Mouse (Mus musculus) kidney, embryonic 14.5 days (tissue): ENCODE measurements at regions not wholly inside any gene's neighbourhood (a gene's known extent, or its start where the extent isn't known, plus 50 kb on each side); places are given as distances from the start of the nearest gene placed in this dataset.

Experiments used
- ATAC-seq: fragments of 200-750 bp; cut with Nextera tagmentation; 2 replicates; pipeline ENCODE4 v1.8.0; 2017; ENCODE audit warnings: moderate number of reproducible peaks, mild to moderate bottlenecking, moderate TSS enrichment, moderate library complexity; ENCODE audit not compliant: low FRiP score, low TSS enrichment
- H3K27ac ChIP-seq: fragments of 300-500 bp; sonication (generic); 2 replicates; pipeline ENCODE4 v1.5.1; 2014; ENCODE audit warnings: low read depth, mild to moderate bottlenecking, low read length, moderate library complexity, mixed read lengths
- H3K27me3 ChIP-seq: fragments of 300-500 bp; sonication (generic); 2 replicates; pipeline ENCODE4 v1.6.1; 2014; ENCODE audit warnings: mild to moderate bottlenecking, low read length; ENCODE audit not compliant: control insufficient read depth, insufficient read depth
- H3K36me3 ChIP-seq: fragments of 300-500 bp; sonication (generic); 2 replicates; pipeline ENCODE4 v1.6.1; 2014; ENCODE audit warnings: low read length, mixed read lengths; ENCODE audit not compliant: control insufficient read depth, insufficient read depth
- H3K4me1 ChIP-seq: fragments of 300-500 bp; sonication (generic); 2 replicates; pipeline ENCODE4 v1.6.1; 2014; ENCODE audit warnings: low read length, mixed read lengths; ENCODE audit not compliant: control insufficient read depth, insufficient read depth
- H3K4me2 ChIP-seq: fragments of 300-500 bp; sonication (generic); replicated peaks from 2 replicates; pipeline ENCODE4 v1.6.1; 2014; ENCODE audit warnings: low read depth, mild to moderate bottlenecking, low read length
- H3K4me3 ChIP-seq: fragments of 300-500 bp; sonication (generic); 2 replicates; pipeline ENCODE4 v1.5.1; 2014; ENCODE audit warnings: mild to moderate bottlenecking, low read length
- H3K9ac ChIP-seq: fragments of 300-500 bp; sonication (generic); 2 replicates; pipeline ENCODE4 v1.6.1; 2014; ENCODE audit warnings: low read depth, mild to moderate bottlenecking, low read length, moderate library complexity
- H3K9me3 ChIP-seq: fragments of 300-500 bp; sonication (generic); 2 replicates; pipeline ENCODE4 v1.6.1; 2016; ENCODE audit warnings: low read length; ENCODE audit not compliant: control insufficient read depth
- WGBS: fragments of 180-500 bp; shearing (Covaris S2); extraction: QIAGEN DNeasy Blood & Tissue Kit; methylation state at CpG from one replicate; pipeline ENCODE4 v1.1.7; 2014; 5-methylcytosine and 5-hydroxymethylcytosine counted together

DNA sequence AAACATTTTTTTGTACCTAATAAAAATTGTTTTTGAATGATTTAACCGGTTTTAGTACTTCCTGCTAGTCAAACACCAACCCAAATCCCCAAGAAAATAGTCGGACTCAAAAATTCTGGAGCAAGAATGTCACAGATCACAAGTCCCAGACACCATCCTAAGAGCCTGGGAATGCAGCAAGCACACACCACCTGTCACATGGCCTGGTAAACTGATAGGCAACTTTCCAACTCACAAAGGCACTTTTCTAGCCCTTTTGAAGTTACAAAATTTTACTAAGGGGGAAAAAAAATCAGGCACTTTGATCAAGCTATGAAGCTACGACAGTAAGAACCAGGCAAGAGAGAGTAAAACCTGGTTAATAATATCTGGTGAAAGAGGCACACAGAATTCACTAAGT lies 70.7 kb upstream of the Tln2 start:
- ATAC-seq = no peak
- no peaks in the 10 kb centered on the region; the same call in none of the 2 replicates for H3K27me3 ChIP-seq
- H3K27ac ChIP-seq = no peak overlapping the region
- no peak overlapping the region for H3K9ac ChIP-seq
- H3K4me2 ChIP-seq = no peak overlapping the region
- WGBS = 69% methylated on average over 3 of the region's 3 CpGs
- peaks cover 3% of the 10 kb centered on the region; the same call in 1 of the 2 replicates for H3K4me1 ChIP-seq
- no peaks in the 10 kb centered on the region for H3K9me3 ChIP-seq
- H3K4me3 ChIP-seq = no peak overlapping the region
- no peaks in the 10 kb centered on the region for H3K36me3 ChIP-seq

DNA sequence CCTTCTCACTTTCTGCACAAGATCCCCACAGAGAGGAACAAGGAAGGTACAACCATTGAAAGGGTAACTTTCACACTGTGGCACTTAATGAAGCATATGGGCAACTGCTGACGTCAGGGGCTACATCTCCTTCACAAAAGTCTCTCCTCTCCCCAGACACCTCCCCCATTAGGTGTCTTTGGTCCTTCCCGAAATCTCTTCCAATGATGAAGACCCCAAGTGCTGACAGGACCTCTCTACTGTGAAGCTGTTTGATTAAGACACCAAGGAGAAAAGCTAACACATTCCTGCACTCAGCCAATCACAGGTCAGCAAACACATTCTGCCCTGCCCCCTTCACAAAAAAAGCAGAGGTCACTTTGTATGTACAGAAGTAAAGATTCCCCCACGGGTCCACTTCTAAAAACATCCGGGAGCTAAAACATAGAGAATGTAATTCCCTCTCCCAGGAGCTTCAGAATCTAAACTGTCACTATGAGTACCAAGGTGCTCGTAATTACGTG lies 72.3 kb upstream of the Tln2 start:
- H3K27ac ChIP-seq = no peak overlapping the region
- no peak for ATAC-seq
- no peak overlapping the region for H3K9ac ChIP-seq
- peaks cover 3% of the 10 kb centered on the region; the same call in 1 of the 2 replicates for H3K4me1 ChIP-seq
- no peaks in the 10 kb centered on the region for H3K36me3 ChIP-seq
- H3K4me2 ChIP-seq = peak overlapping the region; percentile 99
- WGBS = 4% methylated on average over 6 of the region's 6 CpGs
- H3K27me3 ChIP-seq = no peaks in the 10 kb centered on the region; the same call in none of the 2 replicates
- no peaks in the 10 kb centered on the region for H3K9me3 ChIP-seq
- H3K4me3 ChIP-seq = peak overlapping the region; percentile 75

DNA sequence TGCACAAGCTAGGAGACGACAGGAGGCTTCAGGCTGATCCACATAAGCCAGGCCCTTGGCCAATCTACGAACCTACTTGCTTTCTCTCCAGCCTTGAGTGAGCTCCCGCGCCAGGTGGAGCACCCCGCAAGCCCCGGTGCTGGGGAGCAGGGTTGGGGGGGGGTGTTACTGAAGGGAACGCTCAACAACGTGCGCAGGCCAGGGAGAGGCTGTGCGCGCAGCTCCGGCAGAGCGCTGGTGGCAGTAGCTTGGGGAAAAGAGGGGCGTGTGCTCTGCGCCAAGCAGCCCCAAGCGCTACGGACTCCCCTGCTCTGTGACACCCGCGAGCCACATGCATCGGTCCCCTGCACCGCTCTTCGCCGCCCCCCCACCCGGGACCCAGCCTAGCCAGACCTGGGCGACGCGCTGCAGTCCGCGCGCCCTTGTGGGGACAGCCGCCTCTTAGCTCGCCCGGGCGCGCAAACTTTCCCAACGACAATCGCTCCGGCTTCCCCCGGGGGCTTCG lies 73.1 kb upstream of the Tln2 start:
- Histone ChIP-seq H3K4me2 (peak overlapping the region; percentile 99), H3K9ac (peak overlapping the region; percentile 79), H3K27ac (no peak overlapping the region), H3K4me1 (peaks cover 3% of the 10 kb centered on the region; the same call in 1 of the 2 replicates), H3K27me3 (no peaks in the 10 kb centered on the region; the same call in none of the 2 replicates), H3K36me3 (no peaks in the 10 kb centered on the region), H3K9me3 (no peaks in the 10 kb centered on the region), H3K4me3 (peak overlapping the region; percentile 75)
- peak; percentile 69 for ATAC-seq
- under 1% methylated on average over 39 of the region's 40 CpGs for WGBS

DNA sequence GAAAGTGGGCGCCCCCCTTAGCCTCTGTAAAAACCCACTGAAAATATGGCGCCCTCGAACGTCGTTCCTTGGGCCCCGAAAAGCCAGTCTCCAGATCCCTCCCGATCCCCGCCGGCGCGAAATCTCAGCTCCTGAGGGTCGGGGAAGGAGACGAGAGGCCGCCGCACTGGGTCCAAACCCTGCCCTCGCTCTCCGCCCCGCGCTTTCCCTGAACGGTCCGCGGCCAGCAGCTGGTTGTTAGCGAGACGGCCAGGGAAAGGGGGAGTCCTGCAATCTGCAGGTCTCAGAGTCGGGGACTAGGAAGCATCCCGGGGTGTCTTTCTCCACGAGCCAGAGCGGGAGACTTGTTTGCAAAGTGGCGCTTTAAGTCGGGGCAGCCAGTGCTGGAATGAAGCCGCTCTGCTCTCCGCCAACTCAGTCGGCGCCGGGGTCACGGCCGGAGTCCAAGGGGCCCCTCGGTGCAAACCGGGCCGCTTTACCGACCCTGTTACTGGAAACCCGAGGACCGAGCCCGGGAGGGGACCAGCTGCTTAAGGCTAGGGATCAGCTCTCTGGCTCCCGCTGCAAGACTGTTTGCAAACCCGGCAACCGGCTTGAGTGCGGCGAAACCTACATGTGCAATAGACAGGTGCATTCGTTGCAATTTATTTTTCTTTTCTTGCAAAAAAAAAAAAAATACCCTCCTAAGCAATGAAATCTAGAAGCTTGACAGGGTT lies 73.7 kb upstream of the Tln2 start:
- ATAC-seq = peak; percentile 47; the same call in 1 of the 2 replicates
- Histone ChIP-seq H3K9ac (peak overlapping the region; percentile 79), H3K27ac (peak overlapping the region; percentile 67; the same call in 1 of the 2 replicates), H3K36me3 (no peaks in the 10 kb centered on the region), H3K4me2 (peak overlapping the region; percentile 99), H3K4me1 (peaks cover 3% of the 10 kb centered on the region; the same call in 1 of the 2 replicates), H3K9me3 (no peaks in the 10 kb centered on the region), H3K27me3 (no peaks in the 10 kb centered on the region; the same call in none of the 2 replicates), H3K4me3 (peak overlapping the region; percentile 75)
- under 1% methylated on average over 50 of the region's 50 CpGs for WGBS

DNA sequence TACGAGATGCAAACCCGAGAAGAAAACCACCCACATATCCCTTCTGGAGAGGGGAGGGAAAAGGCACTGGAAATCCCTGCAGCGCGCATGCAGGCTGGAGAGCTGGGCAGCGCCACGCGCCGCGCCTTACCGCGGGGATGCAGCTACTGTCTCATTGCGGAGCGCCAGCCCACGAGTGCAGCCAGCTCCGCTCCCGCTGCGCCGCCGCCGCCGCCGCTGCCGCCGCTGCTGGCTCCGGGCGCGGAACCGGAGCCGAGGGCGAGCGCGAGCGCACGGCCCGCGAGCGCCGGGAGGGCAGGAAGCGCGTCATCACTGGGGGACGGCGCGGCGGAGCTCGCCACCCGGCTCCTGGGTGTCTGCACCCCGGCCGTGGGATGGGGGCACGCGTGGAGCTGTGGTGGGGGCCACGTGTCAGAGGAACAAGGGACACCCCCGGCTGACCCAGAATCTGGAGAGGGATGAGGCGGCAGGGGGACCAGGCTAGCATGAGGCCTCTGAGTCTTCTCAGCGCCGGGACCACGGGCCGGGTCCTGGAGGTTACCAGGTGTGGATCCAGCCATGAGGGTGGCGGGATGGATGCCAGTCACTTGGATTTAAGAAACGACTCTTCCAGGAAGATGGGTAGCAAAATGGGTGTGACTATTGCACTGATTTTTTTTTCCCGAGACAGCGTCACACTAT lies 74.4 kb upstream of the Tln2 start:
- Histone ChIP-seq H3K9me3 (no peaks in the 10 kb centered on the region), H3K27me3 (peaks cover 4% of the 10 kb centered on the region), H3K4me3 (peak overlapping the region; percentile 75), H3K4me2 (peak overlapping the region; percentile 99), H3K36me3 (no peaks in the 10 kb centered on the region), H3K4me1 (peaks cover 3% of the 10 kb centered on the region; the same call in 1 of the 2 replicates), H3K27ac (peak overlapping the region; percentile 67; the same call in 1 of the 2 replicates), H3K9ac (peak overlapping the region; percentile 79)
- peak; percentile 77 for ATAC-seq
- under 1% methylated on average over 61 of the region's 61 CpGs for WGBS

DNA sequence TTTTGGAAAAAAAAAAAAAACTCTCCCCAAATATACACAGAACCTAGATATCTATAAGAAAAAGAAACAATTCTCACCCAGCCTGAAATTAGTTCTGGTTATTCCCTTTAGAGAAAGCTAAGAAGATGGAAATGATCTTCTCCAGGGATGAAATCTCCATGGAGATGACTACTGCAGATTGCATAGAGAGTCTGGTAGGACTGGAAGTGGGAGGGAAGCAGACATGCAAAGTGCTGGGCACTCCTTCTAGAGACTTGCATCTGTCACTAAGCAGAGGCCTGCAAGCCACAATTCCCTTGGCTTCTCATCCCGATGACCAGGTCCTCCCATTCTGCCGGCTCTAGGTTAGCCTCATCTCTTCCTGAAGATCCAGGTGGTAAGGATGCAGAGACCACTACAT lies 87.3 kb upstream of the Tln2 start:
- Histone ChIP-seq H3K4me1 (no peaks in the 10 kb centered on the region), H3K9me3 (no peaks in the 10 kb centered on the region), H3K9ac (no peak overlapping the region), H3K4me3 (no peak overlapping the region), H3K36me3 (no peaks in the 10 kb centered on the region), H3K27me3 (no peaks in the 10 kb centered on the region), H3K27ac (no peak overlapping the region), H3K4me2 (no peak overlapping the region)
- 85% methylated on average over 2 of the region's 2 CpGs for WGBS
- no peak for ATAC-seq

DNA sequence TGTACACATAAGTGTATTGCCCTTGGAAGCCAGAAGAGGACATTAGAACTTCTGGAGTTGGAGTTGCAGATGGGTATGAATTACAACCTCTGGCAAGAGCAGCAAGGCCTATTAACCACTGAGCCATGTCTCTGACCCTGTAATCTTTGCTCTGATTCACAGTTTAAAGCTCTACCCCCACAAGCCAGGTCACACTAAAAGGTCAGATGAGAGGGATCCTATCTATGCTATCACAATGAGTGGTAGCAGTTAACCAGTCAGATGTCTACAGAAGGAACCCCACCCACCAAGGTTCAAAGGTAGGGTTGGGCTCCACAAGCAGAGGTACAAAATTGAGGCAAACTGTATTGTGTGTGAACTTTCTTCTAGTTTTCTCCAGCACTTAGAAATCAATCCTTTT lies 94.5 kb upstream of the C2cd4b start:
- Histone ChIP-seq H3K27ac (no peak overlapping the region), H3K9ac (no peak overlapping the region), H3K4me2 (no peak overlapping the region), H3K4me3 (no peak overlapping the region), H3K9me3 (0 out of 2 replicates have a peak, but pooled peaks cover 2% of the 10 kb centered on the region), H3K27me3 (no peaks in the 10 kb centered on the region), H3K4me1 (no peaks in the 10 kb centered on the region), H3K36me3 (no peaks in the 10 kb centered on the region)
- no peak for ATAC-seq

DNA sequence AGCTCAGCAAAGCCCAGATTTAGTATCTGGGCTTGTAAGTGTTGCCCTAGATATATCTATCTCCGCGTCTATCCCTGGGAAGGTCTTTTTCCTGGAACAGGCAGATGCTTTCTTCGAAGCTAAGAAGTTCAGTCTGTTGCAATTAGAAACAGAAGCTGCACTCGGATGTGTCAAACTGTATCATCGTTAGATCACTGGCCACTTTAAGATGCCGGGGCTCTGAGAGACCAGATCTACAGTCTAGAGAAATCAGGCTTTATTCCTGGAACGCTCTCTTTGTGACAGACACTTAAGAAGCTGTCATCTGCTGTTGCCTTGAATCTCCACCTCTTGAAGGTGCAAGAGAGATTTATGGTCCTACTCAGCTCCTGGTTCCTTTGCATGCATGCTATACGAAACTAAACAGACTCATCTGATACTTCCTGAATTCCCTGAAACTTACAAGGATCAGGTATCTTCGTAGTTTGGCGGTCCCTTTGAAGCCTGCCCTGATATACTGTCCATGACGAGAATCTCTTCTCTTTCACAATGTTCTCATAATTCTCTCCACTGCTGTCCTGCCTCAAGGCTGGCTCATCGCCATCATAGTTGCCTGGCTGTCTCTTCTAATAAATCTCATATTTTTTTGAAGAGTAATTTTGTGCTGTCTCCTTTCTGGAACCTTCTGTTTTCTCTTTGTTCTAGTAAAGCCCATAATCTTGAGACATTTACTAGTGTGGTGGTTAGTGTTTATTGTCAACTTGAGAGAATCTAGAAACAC lies 88.8 kb upstream of the C2cd4b start:
- WGBS = 46% methylated on average over 12 of the region's 12 CpGs
- no peaks in the 10 kb centered on the region for H3K36me3 ChIP-seq
- ATAC-seq = no peak
- H3K9me3 ChIP-seq = 0 out of 2 replicates have a peak, but pooled peaks cover 2% of the 10 kb centered on the region
- H3K4me3 ChIP-seq = no peak overlapping the region
- H3K4me2 ChIP-seq = no peak overlapping the region
- H3K27ac ChIP-seq = no peak overlapping the region
- no peak overlapping the region for H3K9ac ChIP-seq
- no peaks in the 10 kb centered on the region for H3K4me1 ChIP-seq
- H3K27me3 ChIP-seq = no peaks in the 10 kb centered on the region
